Mouse (Mus musculus) heart, postnatal 0 days (tissue): ENCODE data around the gene Aox3. TPM values are rescaled to one million over a fixed set of nuclear protein-coding genes. Genes with fewer than 3 reads are reported as not detected.
A peak's percentile ranks its signal among the peaks of the same experiment; 100 is the strongest.

Source experiments
- ATAC-seq: fragments of 200-750 bp; cut with Nextera tagmentation; 2 replicates; pipeline ENCODE4 v1.8.0; 2017; ENCODE audit warnings: low read depth, moderate number of reproducible peaks, moderate library complexity; ENCODE audit not compliant: insufficient read depth
- DNase-seq: peaks from one replicate; pipeline ENCODE4 v3.0.0-alpha.2; 2016; ENCODE audit warnings: low spot score
- H3K27ac ChIP-seq: fragments of 300-500 bp; sonication (generic); 2 replicates; pipeline ENCODE4 v1.5.1; 2014; ENCODE audit warnings: low read depth, mild to moderate bottlenecking
- H3K27me3 ChIP-seq: fragments of 300-500 bp; sonication (generic); 2 replicates; pipeline ENCODE4 v1.6.1; 2014; ENCODE audit warnings: low read length, mixed read lengths; ENCODE audit not compliant: control insufficient read depth, insufficient read depth
- H3K36me3 ChIP-seq: fragments of 300-500 bp; sonication (generic); replicated peaks from 2 replicates; pipeline ENCODE4 v1.6.1; 2014; ENCODE audit warnings: low read length, mixed read lengths; ENCODE audit not compliant: control insufficient read depth, insufficient read depth
- H3K4me1 ChIP-seq: fragments of 300-500 bp; sonication (generic); 2 replicates; pipeline ENCODE4 v1.6.1; 2014; ENCODE audit warnings: antibody characterized with exemption; ENCODE audit not compliant: control insufficient read depth, insufficient read depth
- H3K4me2 ChIP-seq: fragments of 300-500 bp; sonication (generic); 2 replicates; pipeline ENCODE4 v1.6.1; 2014; ENCODE audit warnings: low read depth, mild to moderate bottlenecking, low read length, moderate library complexity
- H3K4me3 ChIP-seq: fragments of 300-500 bp; sonication (generic); 2 replicates; pipeline ENCODE4 v1.5.1; 2014; ENCODE audit warnings: low read depth, low read length
- H3K9ac ChIP-seq: fragments of 300-500 bp; sonication (generic); replicated peaks from 2 replicates; pipeline ENCODE4 v1.6.1; 2014; ENCODE audit warnings: low read depth, low read length, mixed read lengths
- H3K9me3 ChIP-seq: fragments of 300-500 bp; sonication (generic); replicated peaks from 2 replicates; pipeline ENCODE4 v1.6.1; 2016; ENCODE audit warnings: low read length; ENCODE audit not compliant: control insufficient read depth
- CTCF ChIP-seq: IDR thresholded peaks from 2 replicates; pipeline ENCODE4 v1.5.1; 2016; ENCODE audit warnings: antibody characterized with exemption, control low read depth, low read depth
- EP300 ChIP-seq: IDR thresholded peaks from 2 replicates; pipeline ENCODE4 v1.6.1; 2016; ENCODE audit warnings: antibody characterized with exemption, low read depth
- whole genome bisulfite sequencing: fragments of 180-500 bp; shearing (Covaris S2); extraction: QIAGEN DNeasy Blood & Tissue Kit; methylation state at CpG from one replicate; pipeline ENCODE4 v1.1.7; 2014; 5-methylcytosine and 5-hydroxymethylcytosine counted together
- polyA plus RNA-seq: library from polyadenylated mRNA; unstranded; fragments of >200 nt; fragmentation: Nextera tagmentation; extraction: Ambion mirVana; gene quantifications from 2 replicates; pipeline ENCODE4 v1.2.1, GENCODE M21; 2015
- total RNA-seq: library from RNA; depleted of rRNA; stranded (reverse); fragments of >200 nt; gene quantifications from 2 replicates; pipeline ENCODE4 v1.2.3, GENCODE M21; 2014; ENCODE audit warnings: low replicate concordance; rRNA removed

Gene Aox3
- total and polyA plus RNA-seq, 2 experiments from 2014 or later = 0.12 TPM; not detected in 1

DNA sequence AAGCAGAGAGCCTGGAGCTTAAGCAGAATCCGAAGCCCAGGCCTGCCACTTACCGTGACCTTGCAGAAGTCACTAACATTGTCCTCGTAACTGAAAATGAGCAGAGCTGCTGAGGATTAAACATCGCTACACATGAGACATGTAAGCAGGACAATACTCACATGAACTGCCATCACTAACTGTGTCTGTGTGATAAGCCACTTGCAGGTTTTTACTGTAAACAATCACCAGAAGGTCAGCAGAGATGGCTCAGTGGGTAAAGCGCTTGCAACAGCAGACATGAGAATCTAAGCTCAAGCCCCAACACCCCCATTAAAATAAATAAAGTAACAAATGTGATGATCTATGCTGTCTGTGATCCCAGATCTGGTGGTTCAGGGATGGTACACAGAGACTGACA is 125.5 kb downstream of the Aox3 start:
- Histone ChIP-seq H3K9me3 (no peaks in the 10 kb centered on the region), H3K36me3 (no peaks in the 10 kb centered on the region), H3K4me2 (no peak overlapping the region), H3K27me3 (no peaks in the 10 kb centered on the region), H3K9ac (no peak overlapping the region), H3K27ac (no peak overlapping the region), H3K4me1 (no peaks in the 10 kb centered on the region), H3K4me3 (no peak overlapping the region)
- no peak for DNase-seq
- no peak for ATAC-seq
- WGBS = 61% methylated on average over 5 of the region's 5 CpGs
- TF ChIP-seq CTCF (no peak), EP300 (no peak)

DNA sequence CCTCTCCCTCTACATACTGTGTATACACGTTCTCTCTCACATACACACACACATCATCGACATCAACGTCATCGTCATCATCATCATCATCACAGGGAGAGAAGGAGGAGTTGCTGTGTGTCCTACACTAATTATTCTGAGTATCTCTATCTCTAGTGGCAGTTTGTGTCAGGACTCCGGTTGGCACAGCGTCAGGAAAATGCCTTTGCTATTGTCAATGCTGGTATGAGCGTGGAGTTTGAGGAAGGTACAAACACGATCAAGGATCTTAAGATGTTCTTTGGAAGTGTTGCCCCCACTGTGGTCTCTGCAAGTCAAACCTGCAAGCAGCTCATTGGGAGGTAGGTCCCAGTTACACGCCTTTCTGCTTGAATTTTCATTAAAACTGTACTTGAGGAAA is 126.0 kb downstream of the Aox3 start:
- no peak overlapping the region for H3K9ac ChIP-seq
- no peak overlapping the region for H3K27ac ChIP-seq
- no peaks in the 10 kb centered on the region for H3K27me3 ChIP-seq
- no peaks in the 10 kb centered on the region for H3K36me3 ChIP-seq
- H3K9me3 ChIP-seq = no peaks in the 10 kb centered on the region
- DNase-seq (no peak), ATAC-seq (no peak)
- no peak overlapping the region for H3K4me3 ChIP-seq
- H3K4me2 ChIP-seq = no peak overlapping the region
- 86% methylated on average over 9 of the region's 9 CpGs for WGBS
- no peaks in the 10 kb centered on the region for H3K4me1 ChIP-seq
- no peak for TF ChIP-seq CTCF
- no peak for TF ChIP-seq EP300

DNA sequence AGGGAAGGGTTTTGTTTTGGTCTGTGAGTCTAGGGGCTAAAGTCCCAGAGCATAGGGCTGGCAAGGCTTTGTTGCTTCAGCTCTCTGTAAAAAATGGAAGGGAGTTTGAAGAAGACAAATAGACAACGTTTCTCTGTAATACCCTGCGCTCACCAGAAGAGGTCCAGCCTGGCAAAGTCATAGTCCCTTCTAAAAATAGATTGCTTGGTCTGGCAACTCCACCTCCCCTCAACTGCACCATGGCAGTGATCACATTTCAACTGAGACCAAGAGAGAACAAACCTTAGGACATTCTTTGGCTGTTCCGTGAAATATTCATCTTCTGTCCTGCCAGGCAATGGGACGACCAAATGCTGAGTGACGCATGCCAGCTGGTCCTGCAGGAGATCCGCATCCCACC is 127.4 kb downstream of the Aox3 start:
- Histone ChIP-seq H3K27ac (no peak overlapping the region), H3K36me3 (no peaks in the 10 kb centered on the region), H3K27me3 (no peaks in the 10 kb centered on the region), H3K9me3 (no peaks in the 10 kb centered on the region), H3K4me3 (no peak overlapping the region), H3K9ac (no peak overlapping the region), H3K4me2 (no peak overlapping the region), H3K4me1 (no peaks in the 10 kb centered on the region)
- TF ChIP-seq EP300 (no peak), CTCF (peak; percentile 29)
- WGBS = 57% methylated on average over 6 of the region's 6 CpGs
- ATAC-seq (peak; percentile 51; the same call in 1 of the 2 replicates), DNase-seq (peak; percentile 31)

DNA sequence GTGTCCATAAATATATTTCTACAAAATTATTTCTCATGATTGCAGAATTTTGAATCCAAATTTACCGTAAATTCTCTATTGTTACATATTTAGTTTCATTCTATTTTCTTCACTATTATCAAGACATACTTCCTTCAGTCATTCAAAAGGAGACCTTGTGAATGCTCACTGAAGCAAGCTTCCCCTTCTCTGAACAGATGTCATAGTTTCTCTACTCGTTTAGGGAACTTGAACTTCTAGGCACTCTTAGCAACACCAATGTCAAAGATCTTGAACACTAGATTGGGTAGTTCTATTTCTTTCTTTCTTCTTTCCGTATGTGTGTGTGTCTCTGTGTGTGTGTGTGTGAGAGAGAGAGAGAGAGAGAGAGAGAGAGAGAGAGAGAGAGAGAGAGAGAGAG is 131.6 kb downstream of the Aox3 start:
- ATAC-seq (no peak), DNase-seq (no peak)
- no peak for TF ChIP-seq CTCF
- 67% methylated on average over 3 of the region's 3 CpGs for WGBS
- Histone ChIP-seq H3K4me1 (no peaks in the 10 kb centered on the region), H3K9me3 (no peaks in the 10 kb centered on the region), H3K4me2 (no peak overlapping the region), H3K4me3 (no peak overlapping the region), H3K27me3 (no peaks in the 10 kb centered on the region), H3K27ac (no peak overlapping the region), H3K9ac (no peak overlapping the region), H3K36me3 (no peaks in the 10 kb centered on the region)

DNA sequence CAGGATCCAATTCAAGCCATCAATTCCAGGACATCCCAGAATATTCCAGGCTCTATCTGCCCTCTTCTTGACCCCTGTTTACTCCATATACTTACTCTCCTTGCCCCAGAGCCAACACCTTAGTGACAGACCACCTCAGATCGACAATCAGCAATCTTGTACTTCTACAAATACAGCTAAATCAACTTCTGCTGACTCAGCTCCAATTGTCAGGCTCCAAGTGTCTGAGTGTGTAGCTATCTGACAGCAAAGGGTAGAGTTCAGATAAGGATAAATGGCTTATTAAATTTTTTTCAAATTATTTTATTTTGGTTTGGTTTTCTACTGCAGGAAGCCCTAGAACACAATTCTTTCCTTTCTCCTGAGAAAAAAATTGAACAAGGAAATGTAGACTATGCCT is 135.6 kb downstream of the Aox3 start:
- no peaks in the 10 kb centered on the region for H3K36me3 ChIP-seq
- TF ChIP-seq EP300 (no peak), CTCF (no peak)
- H3K4me2 ChIP-seq = no peak overlapping the region
- no peak for DNase-seq
- no peaks in the 10 kb centered on the region for H3K4me1 ChIP-seq
- no peak overlapping the region for H3K27ac ChIP-seq
- ATAC-seq = no peak
- H3K9me3 ChIP-seq = no peaks in the 10 kb centered on the region
- H3K4me3 ChIP-seq = no peak overlapping the region
- 43% methylated on average over 1 of the region's 1 CpGs for WGBS
- H3K27me3 ChIP-seq = no peaks in the 10 kb centered on the region
- H3K9ac ChIP-seq = no peak overlapping the region

Other genes with a start within 250 kb of the Aox3 start
- gene Sgo2a, start 117.2 kb upstream of the Aox3 start, total RNA-seq = 11.4 and 13.7 TPM in 2 replicates
- 6.9 and 7.1 TPM in 2 replicates for gene Sgo2a, start 117.2 kb upstream of the Aox3 start, polyA plus RNA-seq
- 8.9 and 13.6 TPM in 2 replicates for gene Kctd18, start 94.2 kb upstream of the Aox3 start, total RNA-seq
- gene Kctd18, start 94.2 kb upstream of the Aox3 start, polyA plus RNA-seq = 7.6 and 7.8 TPM in 2 replicates
- 1.6 and 2.4 TPM in 2 replicates for gene Aox1, start 83.2 kb upstream of the Aox3 start, total RNA-seq
- gene Aox1, start 83.2 kb upstream of the Aox3 start, polyA plus RNA-seq = 1.1 and 1.2 TPM in 2 replicates
- not detected in 2 replicates for gene Aox4, start 97.3 kb downstream of the Aox3 start, total RNA-seq
- not detected in 2 replicates for gene Aox4, start 97.3 kb downstream of the Aox3 start, polyA plus RNA-seq
- gene Aox2, start 165.2 kb downstream of the Aox3 start, total RNA-seq = 0.08 TPM in 1 of 2 replicates, not detected in the other
- gene Aox2, start 165.2 kb downstream of the Aox3 start, polyA plus RNA-seq = not detected in 2 replicates